In the genomic region with DNA sequence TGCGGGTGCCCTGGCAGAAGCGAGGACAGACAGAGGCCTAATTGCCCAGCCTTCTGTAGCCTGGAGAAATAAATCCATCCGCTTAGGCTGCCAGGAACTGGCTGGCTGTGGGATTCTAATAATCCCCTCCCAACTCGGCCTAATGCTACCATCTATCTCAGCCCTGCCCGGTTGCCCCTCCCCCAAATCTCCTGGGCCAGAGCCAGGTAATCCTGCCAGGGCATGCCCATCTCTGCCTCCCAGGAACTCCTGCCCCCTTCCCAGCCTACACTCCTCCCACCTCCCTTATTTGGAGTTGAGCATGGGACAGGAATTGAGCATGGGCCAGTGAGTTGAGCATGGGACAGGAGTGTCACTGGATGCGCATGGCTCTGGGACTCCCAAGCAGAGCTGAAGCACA, we compare ENCODE assay signal across 14 mouse cellular contexts. TPM values are rescaled to one million over a fixed set of nuclear protein-coding genes. Genes with fewer than 3 reads are reported as not detected.
DNase-seq lines count a peak whose midpoint lies in the region; ATAC-seq and TF ChIP-seq lines count a peak whose summit lies in the region.
"Had no signal": no experiment of that assay in that cellular context is flagged by ENCODE, and none has a peak within 500 bp of the region (broad histone marks: within the 10 kb centered on the region; RNA-seq: fewer than 3 reads in every experiment).

No protein-coding gene starts in this region.

- H3K36me3 ChIP-seq in hindbrain, embryonic 16.5 days (ENCODE audit: control insufficient read depth, insufficient read depth, low read length), result no peaks in the 10 kb centered on the region
- no peaks in the 10 kb centered on the region; the same call in 1 of the 2 replicates for H3K36me3 ChIP-seq in stomach, embryonic 14.5 days (ENCODE audit: control insufficient read depth, insufficient read depth, low read length)
- H3K36me3 ChIP-seq in heart, embryonic 12.5 days, result peaks cover 12% of the 10 kb centered on the region; the same call in 1 of the 2 replicates
- H3K36me3 ChIP-seq: limb, embryonic 12.5 days had no signal

- intact Hi-C loops in gastrocnemius, adult 2 months (cut with DNase I), result no loop called here
- intact Hi-C loops in gastrocnemius, postnatal 14 days (cut with DNase I; ENCODE audit: low total_unique reads), result loop anchor here (5.0 kb wide), 1 partner anchor 37 kb away; no protein-coding TSS in a partner anchor

- peaks cover 10% of the 10 kb centered on the region for H3K4me1 ChIP-seq in hindbrain, embryonic 16.5 days (ENCODE audit: control insufficient read depth, insufficient read depth, low read depth, low read length)
- H3K4me1 ChIP-seq in stomach, embryonic 14.5 days (ENCODE audit: control insufficient read depth, insufficient read depth, low read length), result peaks cover 13% of the 10 kb centered on the region
- H3K4me1 ChIP-seq in heart, embryonic 12.5 days (replicated peaks), result peaks cover 50% of the 10 kb centered on the region

- no peak overlapping the region for H3K4me3 ChIP-seq in gastrocnemius, adult 2 months
- H3K4me3 ChIP-seq in hindbrain, embryonic 16.5 days (ENCODE audit: low read length), result no peak overlapping the region
- H3K4me3 ChIP-seq in stomach, embryonic 14.5 days (ENCODE audit: low read depth, low read length), result no peak overlapping the region
- H3K4me3 ChIP-seq in heart, embryonic 12.5 days, result no peak overlapping the region
- H3K4me3 ChIP-seq: limb, embryonic 12.5 days; neural tube, embryonic 12.5 days had no signal

- H3K4me2 ChIP-seq in hindbrain, embryonic 16.5 days (ENCODE audit: low read length), result no peak overlapping the region
- H3K4me2 ChIP-seq in stomach, embryonic 14.5 days (replicated peaks; ENCODE audit: low read depth, low read length), result no peak overlapping the region
- H3K4me2 ChIP-seq in heart, embryonic 12.5 days, result no peak overlapping the region
- H3K4me2 ChIP-seq: limb, embryonic 12.5 days; neural tube, embryonic 12.5 days had no signal

- H3K9ac ChIP-seq in hindbrain, embryonic 16.5 days (ENCODE audit: low read depth, low read length), result 0 out of 2 replicates have a peak overlapping the region, but pooled peaks have one; percentile 3
- no peak overlapping the region for H3K9ac ChIP-seq in stomach, embryonic 14.5 days (replicated peaks; ENCODE audit: low read depth, low read length)
- no peak overlapping the region for H3K9ac ChIP-seq in heart, embryonic 12.5 days
- H3K9ac ChIP-seq: limb, embryonic 12.5 days; neural tube, embryonic 12.5 days had no signal

- 44% methylated on average over 6 of the region's 6 CpGs for WGBS in hindbrain, embryonic 16.5 days
- 44% methylated on average over 6 of the region's 6 CpGs for WGBS in stomach, embryonic 14.5 days
- 59% methylated on average over 6 of the region's 6 CpGs for WGBS in heart, embryonic 12.5 days

- DNase-seq in gastrocnemius, adult 2 months, result peak; percentile 42
- no peak for DNase-seq in gastrocnemius, postnatal 14 days
- DNase-seq in ovary, postnatal 36 days (ENCODE audit: low spot score), result peak; percentile 40
- DNase-seq in ovary, adult 18-20 months (ENCODE audit: low spot score), result no peak
- no peak for DNase-seq in liver
- DNase-seq: kidney, postnatal 25 days; lung, postnatal 4 days had no signal

- H3K27ac ChIP-seq in gastrocnemius, adult 2 months, result no peak overlapping the region
- H3K27ac ChIP-seq in hindbrain, embryonic 16.5 days (ENCODE audit: low read depth, low read length), result no peak overlapping the region
- peak overlapping the region; percentile 11; the same call in 1 of the 2 replicates for H3K27ac ChIP-seq in stomach, embryonic 14.5 days (ENCODE audit: low read length)
- H3K27ac ChIP-seq in heart, embryonic 12.5 days (ENCODE audit: poor library complexity, severe bottlenecking), result no peak overlapping the region
- H3K27ac ChIP-seq: limb, embryonic 12.5 days; neural tube, embryonic 12.5 days had no signal

- no peaks in the 10 kb centered on the region for H3K27me3 ChIP-seq in hindbrain, embryonic 16.5 days (replicated peaks; ENCODE audit: control insufficient read depth, insufficient read depth, low read length)
- H3K27me3 ChIP-seq in stomach, embryonic 14.5 days (ENCODE audit: control insufficient read depth, insufficient read depth, low read length), result no peaks in the 10 kb centered on the region
- no peaks in the 10 kb centered on the region for H3K27me3 ChIP-seq in heart, embryonic 12.5 days (replicated peaks)
- H3K27me3 ChIP-seq: neural tube, embryonic 12.5 days had no signal

- TF ChIP-seq CTCF in gastrocnemius, adult 2 months (IDR thresholded peaks at IDR 0.05), result no peak

- no peaks in the 10 kb centered on the region for H3K9me3 ChIP-seq in hindbrain, embryonic 16.5 days (ENCODE audit: control insufficient read depth, low read length)
- H3K9me3 ChIP-seq in stomach, embryonic 14.5 days (ENCODE audit: control insufficient read depth, low read depth, low read length), result no peaks in the 10 kb centered on the region
- no peaks in the 10 kb centered on the region for H3K9me3 ChIP-seq in heart, embryonic 12.5 days (replicated peaks)
- H3K9me3 ChIP-seq: limb, embryonic 12.5 days; neural tube, embryonic 12.5 days had no signal

- peak; percentile 43; the same call in 1 of the 2 replicates for ATAC-seq in hindbrain, embryonic 16.5 days
- peak; percentile 38; the same call in 1 of the 2 replicates for ATAC-seq in stomach, embryonic 14.5 days (ENCODE audit: insufficient number of reproducible peaks, insufficient read depth, low FRiP score, low read depth)
- no peak for ATAC-seq in heart, embryonic 12.5 days (ENCODE audit: insufficient number of reproducible peaks, low FRiP score)

RNA-seq across cellular contexts. Expression of gene Klhl35, which starts 36.0 kb away (rescaled TPM):
- not detected for total RNA-seq in gastrocnemius, adult 2 months (2021)
- under 1 TPM in 1 of 2 experiments, not detected in 1; 0.38 TPM for total RNA-seq in gastrocnemius, postnatal 14 days (2021)
- 0.54 and 1.6 TPM in 2 replicates for polyA plus RNA-seq in hindbrain, embryonic 16.5 days (2015; fragmentation: Nextera tagmentation; extraction: Ambion mirVana)
- 0.65 and 0.83 TPM in 2 replicates for polyA plus RNA-seq in stomach, embryonic 14.5 days (2014; fragmentation: Nextera tagmentation; extraction: Ambion mirVana)
- polyA plus RNA-seq in heart, embryonic 12.5 days (2016; fragmentation: Nextera tagmentation; extraction: Ambion mirVana), result 0.85 and 1.3 TPM in 2 replicates
- total RNA-seq: gastrocnemius, adult 18-20 months had no signal
- polyA plus RNA-seq: C2C12 had no signal

RNA-seq across cellular contexts. Expression of gene Gdpd5, which starts 48.6 kb away (rescaled TPM):
- total RNA-seq in gastrocnemius, adult 2 months (2021), result 1 to 10 TPM; 5.4 to 6.7 TPM
- 1 to 10 TPM; 7.4 to 8.5 TPM for total RNA-seq in gastrocnemius, postnatal 14 days (2021)
- polyA plus RNA-seq in hindbrain, embryonic 16.5 days (2015; fragmentation: Nextera tagmentation; extraction: Ambion mirVana), result 36.9 and 43.8 TPM in 2 replicates
- polyA plus RNA-seq in stomach, embryonic 14.5 days (2014; fragmentation: Nextera tagmentation; extraction: Ambion mirVana), result 15.9 and 22.7 TPM in 2 replicates
- 28.5 and 28.8 TPM in 2 replicates for polyA plus RNA-seq in heart, embryonic 12.5 days (2016; fragmentation: Nextera tagmentation; extraction: Ambion mirVana)

RNA-seq across cellular contexts. Expression of gene Rps3, which starts 53.8 kb away (rescaled TPM):
- total RNA-seq in gastrocnemius, adult 2 months (2021), result 100 to 1,000 TPM; 242 to 287 TPM
- 100 to 1,000 TPM; 262 to 278 TPM for total RNA-seq in gastrocnemius, postnatal 14 days (2021)
- 398 and 428 TPM in 2 replicates for polyA plus RNA-seq in hindbrain, embryonic 16.5 days (2015; fragmentation: Nextera tagmentation; extraction: Ambion mirVana)
- polyA plus RNA-seq in stomach, embryonic 14.5 days (2014; fragmentation: Nextera tagmentation; extraction: Ambion mirVana), result 902 and 915 TPM in 2 replicates
- 459 and 490 TPM in 2 replicates for polyA plus RNA-seq in heart, embryonic 12.5 days (2016; fragmentation: Nextera tagmentation; extraction: Ambion mirVana)

Comparison
In these comparisons a context has a peak if more than half of its experiments do, and no peak if none do; other contexts are left out.
1. DNase-seq: peak in gastrocnemius, adult 2 months (single experiment) and ovary, postnatal 36 days (single experiment); none in gastrocnemius, postnatal 14 days (single experiment), ovary, adult 18-20 months (single experiment) and liver (single experiment).